7 mouse cellular contexts compared by ENCODE assay signal in genomic region chr13:47014334-47015194, GRCm38 (mm10). TPM values are rescaled to one million over a fixed set of nuclear protein-coding genes. Genes with fewer than 3 reads are reported as not detected.
A peak's percentile ranks its signal among the peaks of the same experiment; 100 is the strongest.
DNase-seq lines count a peak whose midpoint lies in the region; ATAC-seq lines count a peak whose summit lies in the region.

TSS of gene Nhlrc1 (minus strand) at chr13:47014850.

- peaks cover 11% of the 10 kb centered on the region for H3K27me3 ChIP-seq in heart, embryonic 13.5 days (replicated peaks)
- H3K27me3 ChIP-seq in kidney, embryonic 16.5 days (ENCODE audit: insufficient read depth, low read length), result 0 out of 2 replicates have a peak, but pooled peaks cover 5% of the 10 kb centered on the region

- H3K9me3 ChIP-seq in heart, embryonic 13.5 days, result peaks cover 18% of the 10 kb centered on the region
- H3K9me3 ChIP-seq in kidney, embryonic 16.5 days (ENCODE audit: low read length), result peaks cover 20% of the 10 kb centered on the region

- H3K4me1 ChIP-seq in heart, embryonic 13.5 days, result peaks cover 7% of the 10 kb centered on the region
- H3K4me1 ChIP-seq in kidney, embryonic 16.5 days (ENCODE audit: insufficient read depth, low read length), result 0 out of 2 replicates have a peak, but pooled peaks cover 8% of the 10 kb centered on the region

- no peaks in the 10 kb centered on the region for H3K36me3 ChIP-seq in heart, embryonic 13.5 days
- H3K36me3 ChIP-seq in kidney, embryonic 16.5 days (ENCODE audit: insufficient read depth, low read length), result no peaks in the 10 kb centered on the region

- no peak within 1 kb of the TSS for H3K27ac ChIP-seq in heart, embryonic 13.5 days (replicated peaks)
- H3K27ac ChIP-seq in kidney, embryonic 16.5 days (ENCODE audit: low read length), result no peak within 1 kb of the TSS

- peak within 1 kb of the TSS; percentile 67 for H3K4me3 ChIP-seq in heart, embryonic 13.5 days
- H3K4me3 ChIP-seq in kidney, embryonic 16.5 days (ENCODE audit: low read length), result peak within 1 kb of the TSS; percentile 61

- 4% methylated on average over 73 of the region's 73 CpGs for WGBS in heart, embryonic 13.5 days
- WGBS in kidney, embryonic 16.5 days, result 3% methylated on average over 61 of the region's 73 CpGs

- H3K4me2 ChIP-seq in heart, embryonic 13.5 days, result peak within 1 kb of the TSS; percentile 99
- H3K4me2 ChIP-seq in kidney, embryonic 16.5 days (replicated peaks; ENCODE audit: low read depth, low read length), result peak within 1 kb of the TSS; percentile 96

- peak; percentile 14; the same call in 1 of the 2 replicates for ATAC-seq in erythroid progenitor cell, adult 5-6 weeks (replicated peaks; ENCODE audit: low FRiP score, poor library complexity, severe bottlenecking)
- ATAC-seq in heart, embryonic 13.5 days (ENCODE audit: extremely low read depth, insufficient number of reproducible peaks, low FRiP score, low TSS enrichment), result no peak
- peak; percentile 81 for ATAC-seq in kidney, embryonic 16.5 days (ENCODE audit: low FRiP score, low TSS enrichment)

- peak; percentile 39 for DNase-seq in brain, embryonic 18.5 days (ENCODE audit: low read depth, low spot score)
- DNase-seq in liver, result peak; percentile 58
- DNase-seq in monocyte, adult 2 months (ENCODE audit: low read depth in 1 of 2, low spot score in 2 of 2), result peak; percentile 17 to 63
- peak; percentile 47 to 64 for DNase-seq in spleen, postnatal 10 days (ENCODE audit: low spot score in 2 of 2)

- peak within 1 kb of the TSS; percentile 81 for H3K9ac ChIP-seq in heart, embryonic 13.5 days
- peak within 1 kb of the TSS; percentile 68 for H3K9ac ChIP-seq in kidney, embryonic 16.5 days (replicated peaks; ENCODE audit: low read length)

RNA-seq across cellular contexts. Expression of gene Nhlrc1, which starts in this region (rescaled TPM):
- not detected in 2 replicates for total RNA-seq in erythroid progenitor cell, adult 5-6 weeks (2015; ENCODE audit: low replicate concordance)
- not detected in 2 replicates for total RNA-seq in erythroid progenitor cell, adult 5-6 weeks (2017; ENCODE audit: low replicate concordance)
- 3.8 and 4.1 TPM in 2 replicates for polyA plus RNA-seq in heart, embryonic 13.5 days (2015; fragmentation: Nextera tagmentation; extraction: Ambion mirVana)
- 3.0 and 3.6 TPM in 2 replicates for polyA plus RNA-seq in kidney, embryonic 16.5 days (2015; fragmentation: Nextera tagmentation; extraction: Ambion mirVana)

Comparison
In these comparisons a context has a peak if more than half of its experiments do, and no peak if none do; other contexts are left out.
1. Peak in ATAC-seq in erythroid progenitor cell, adult 5-6 weeks; RNA of the gene not detected or under 1 TPM.